Mouse (Mus musculus) heart, embryonic 15.5 days (tissue): ENCODE measurements around the gene Siah1a. TPM values are rescaled to one million over a fixed set of nuclear protein-coding genes. Genes with fewer than 3 reads are reported as not detected.

ENCODE experiments used
- ATAC-seq: fragments of 200-750 bp; cut with Nextera tagmentation; replicated peaks from 2 replicates; pipeline ENCODE4 v1.8.0; 2017; ENCODE audit warnings: low read depth, moderate TSS enrichment; ENCODE audit not compliant: insufficient number of reproducible peaks, insufficient read depth, low FRiP score
- H3K27ac ChIP-seq: fragments of 300-500 bp; sonication (generic); 2 replicates; pipeline ENCODE4 v1.5.1; 2015; ENCODE audit warnings: mild to moderate bottlenecking, inconsistent platforms
- H3K27me3 ChIP-seq: fragments of 300-500 bp; sonication (generic); 2 replicates; pipeline ENCODE4 v1.6.1; 2015; ENCODE audit warnings: inconsistent platforms
- H3K36me3 ChIP-seq: fragments of 300-500 bp; sonication (generic); 2 replicates; pipeline ENCODE4 v1.6.1; 2015; ENCODE audit warnings: mild to moderate bottlenecking, inconsistent platforms
- H3K4me1 ChIP-seq: fragments of 300-500 bp; sonication (generic); replicated peaks from 2 replicates; pipeline ENCODE4 v1.6.1; 2015; ENCODE audit warnings: inconsistent platforms
- H3K4me2 ChIP-seq: fragments of 300-500 bp; sonication (generic); 2 replicates; pipeline ENCODE4 v1.6.1; 2015; ENCODE audit warnings: inconsistent platforms, mild to moderate bottlenecking, moderate library complexity
- H3K4me3 ChIP-seq: fragments of 300-500 bp; sonication (generic); 2 replicates; pipeline ENCODE4 v1.5.1; 2015; ENCODE audit warnings: mild to moderate bottlenecking, inconsistent platforms
- H3K9ac ChIP-seq: fragments of 300-500 bp; sonication (generic); 2 replicates; pipeline ENCODE4 v1.6.1; 2015; ENCODE audit warnings: mild to moderate bottlenecking, inconsistent platforms
- H3K9me3 ChIP-seq: fragments of 300-500 bp; sonication (generic); replicated peaks from 2 replicates; pipeline ENCODE4 v1.6.1; 2016; ENCODE audit warnings: inconsistent platforms
- WGBS: fragments of 180-500 bp; shearing (Covaris S2); methylation state at CpG from one replicate; pipeline ENCODE4 v1.1.7; 2015; ENCODE audit warnings: mixed read lengths; 5-methylcytosine and 5-hydroxymethylcytosine counted together
- polyA plus RNA-seq: library from polyadenylated mRNA; unstranded; fragments of >200 nt; fragmentation: Nextera tagmentation; extraction: Ambion mirVana; gene quantifications from 2 replicates; pipeline ENCODE4 v1.2.1, GENCODE M21; 2015

Siah1a gene
- polyA plus RNA-seq, 1 experiment from 2014 or later: 30.5 TPM

DNA sequence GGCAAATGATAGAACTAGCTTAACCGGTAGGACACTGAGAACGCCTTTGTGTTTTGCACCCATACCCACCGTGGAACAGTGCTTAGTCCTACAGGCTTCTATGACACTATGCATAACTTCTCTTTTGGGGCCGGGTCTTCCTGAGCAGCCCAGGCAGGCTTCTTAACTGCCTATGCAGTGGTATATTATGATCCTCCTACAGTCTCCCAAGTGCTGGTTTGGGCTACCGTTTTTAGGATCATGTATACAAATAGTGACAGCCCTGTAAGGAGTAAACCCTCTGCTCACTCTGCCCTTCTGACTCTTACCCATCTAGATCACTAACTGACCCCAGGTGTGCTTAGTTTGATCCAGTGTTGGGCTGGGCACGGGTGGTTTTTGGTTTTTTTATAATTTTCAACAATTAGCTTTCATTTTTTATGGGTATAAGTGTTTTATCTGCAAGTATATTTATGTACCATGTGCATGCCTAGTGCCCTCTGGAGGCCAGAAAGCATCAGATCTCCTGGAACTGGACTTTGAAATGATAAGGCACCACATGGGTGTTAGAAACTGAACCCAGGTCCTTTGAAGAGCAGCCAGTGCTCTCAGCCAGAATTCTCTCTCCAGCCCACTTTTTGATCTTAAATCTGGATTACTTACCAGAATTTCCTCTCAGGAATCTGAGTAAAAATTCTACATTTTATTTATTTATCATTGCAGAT, 24.8 kb downstream of the Siah1a start:
- Histone ChIP-seq H3K4me3 (no peak overlapping the region), H3K27ac (no peak overlapping the region), H3K27me3 (no peaks in the 10 kb centered on the region), H3K4me2 (no peak overlapping the region), H3K36me3 (peaks cover 21% of the 10 kb centered on the region; the same call in 1 of the 2 replicates), H3K9me3 (no peaks in the 10 kb centered on the region), H3K4me1 (no peaks in the 10 kb centered on the region), H3K9ac (no peak overlapping the region)
- no peak for ATAC-seq
- 90% methylated on average over 6 of the region's 6 CpGs for WGBS

DNA sequence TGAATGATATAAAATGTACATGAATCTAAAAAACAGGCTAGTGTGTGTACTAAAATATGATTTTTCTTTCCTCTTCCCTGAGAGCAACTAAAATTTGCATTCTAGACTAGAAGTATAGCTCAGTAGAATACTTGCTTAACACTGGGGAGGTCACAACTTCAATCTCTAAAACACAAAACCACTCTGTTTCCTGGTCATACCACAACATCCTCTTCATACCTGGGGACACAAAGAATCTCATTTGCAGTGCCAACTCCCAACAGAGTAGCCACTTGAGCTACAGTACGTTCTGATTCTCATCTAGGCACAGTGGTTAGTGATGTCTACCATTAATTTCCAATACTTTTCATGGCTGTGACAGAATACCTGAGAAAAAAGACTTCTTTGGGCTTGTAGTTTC, 26.4 kb downstream of the Siah1a start:
- peaks cover 28% of the 10 kb centered on the region; the same call in 1 of the 2 replicates for H3K36me3 ChIP-seq
- ATAC-seq: no peak
- H3K9ac ChIP-seq: no peak overlapping the region
- H3K27me3 ChIP-seq: no peaks in the 10 kb centered on the region
- H3K9me3 ChIP-seq: no peaks in the 10 kb centered on the region
- no peak overlapping the region for H3K4me3 ChIP-seq
- H3K4me1 ChIP-seq: no peaks in the 10 kb centered on the region
- WGBS: 85% methylated on average over 1 of the region's 1 CpGs
- no peak overlapping the region for H3K4me2 ChIP-seq
- no peak overlapping the region for H3K27ac ChIP-seq

DNA sequence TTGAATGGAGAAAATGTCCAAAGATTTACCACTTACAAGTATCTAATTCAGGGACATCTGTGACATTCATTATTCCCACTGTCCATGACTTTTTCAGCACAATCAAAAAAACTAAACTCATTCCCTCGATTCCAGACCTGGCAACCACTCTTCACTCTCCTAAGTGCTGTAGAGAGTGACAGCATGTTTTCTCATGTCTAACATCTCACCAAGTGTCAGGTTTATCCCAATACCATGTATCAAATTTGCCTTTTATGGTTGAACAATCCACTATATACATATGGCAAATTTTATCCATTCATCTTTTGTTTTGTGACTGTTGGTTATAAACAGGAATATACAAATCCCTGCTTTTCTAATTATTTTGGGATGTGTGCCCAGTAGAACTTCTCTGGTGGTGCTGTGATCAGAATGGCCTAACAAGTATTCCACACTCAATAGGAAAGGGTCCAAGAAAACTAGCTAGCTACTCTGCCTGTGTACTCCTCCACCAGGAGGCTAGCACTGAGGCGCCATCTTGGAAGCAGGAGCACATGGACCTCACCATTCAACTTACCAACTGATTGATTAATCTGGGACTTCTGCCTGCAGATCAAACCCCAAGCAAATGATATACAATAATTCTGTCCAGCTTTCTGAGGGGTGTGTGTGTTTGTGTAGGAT, 27.3 kb downstream of the Siah1a start:
- no peak for ATAC-seq
- H3K27ac ChIP-seq: no peak overlapping the region
- WGBS: 86% methylated on average over 2 of the region's 2 CpGs

DNA sequence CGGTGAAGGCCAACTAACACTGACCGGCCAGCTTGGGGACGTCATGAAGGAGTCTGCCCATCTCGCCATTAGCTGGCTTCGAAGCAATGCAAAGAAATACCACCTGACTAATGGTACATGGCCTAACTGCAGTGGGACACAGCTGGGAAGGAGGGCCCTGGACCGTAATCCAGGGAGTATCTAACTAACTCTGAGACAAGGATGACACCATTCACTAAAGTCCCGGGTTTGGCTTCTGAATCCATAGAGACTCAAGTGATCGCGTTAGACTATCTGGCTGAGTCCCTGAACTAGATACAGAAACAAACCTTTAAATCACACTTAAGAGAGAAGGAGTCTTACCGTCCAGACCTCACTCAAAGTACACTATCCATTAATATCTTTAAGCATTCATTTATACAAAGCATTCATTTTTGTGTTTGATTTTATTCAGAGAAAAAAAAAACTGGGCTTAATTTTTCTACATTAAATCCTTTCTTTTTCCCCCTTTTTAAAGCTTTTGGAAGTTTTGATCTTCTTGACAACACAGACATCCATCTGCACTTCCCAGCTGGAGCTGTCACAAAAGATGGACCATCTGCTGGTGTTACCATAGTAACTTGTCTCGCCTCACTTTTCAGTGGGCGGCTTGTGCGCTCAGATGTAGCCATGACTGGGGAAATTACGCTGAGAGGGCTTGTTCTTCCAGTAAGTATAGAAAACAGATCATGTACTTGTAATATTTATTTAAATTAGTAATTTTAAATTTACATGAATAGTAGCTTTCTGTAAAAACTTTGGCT, 32.1 kb downstream of the Siah1a start:
- Histone ChIP-seq H3K9me3 (no peaks in the 10 kb centered on the region), H3K27ac (no peak overlapping the region), H3K36me3 (peaks cover 30% of the 10 kb centered on the region), H3K9ac (no peak overlapping the region), H3K4me3 (no peak overlapping the region), H3K4me1 (no peaks in the 10 kb centered on the region), H3K4me2 (no peak overlapping the region), H3K27me3 (no peaks in the 10 kb centered on the region)
- 85% methylated on average over 14 of the region's 14 CpGs for WGBS
- ATAC-seq: no peak

More for the DNA sequence above, 27.3 kb downstream of the Siah1a start:
- Histone ChIP-seq H3K4me2 (no peak overlapping the region), H3K4me3 (no peak overlapping the region), H3K9me3 (no peaks in the 10 kb centered on the region), H3K36me3 (peaks cover 30% of the 10 kb centered on the region; the same call in 1 of the 2 replicates), H3K4me1 (no peaks in the 10 kb centered on the region), H3K27me3 (no peaks in the 10 kb centered on the region), H3K9ac (no peak overlapping the region)

DNA sequence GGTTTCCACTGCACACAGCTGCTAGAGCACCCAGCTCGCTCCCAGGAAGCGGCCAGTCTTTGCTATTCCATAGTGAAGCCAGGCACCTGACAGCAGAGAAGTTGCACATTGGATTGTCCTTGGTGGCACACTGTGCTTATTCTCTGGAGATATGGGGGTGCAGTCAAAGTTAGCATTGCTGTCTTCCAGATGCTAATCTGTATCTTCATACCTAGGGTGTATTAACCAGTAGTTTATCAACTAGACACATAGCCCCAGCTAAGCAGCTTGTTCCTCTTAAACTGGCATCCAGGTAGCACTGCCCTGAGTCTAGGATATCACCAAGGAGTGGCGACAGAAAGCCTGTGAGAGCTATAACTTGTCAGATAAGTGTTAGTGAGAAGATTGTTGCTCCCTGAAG, 33.1 kb downstream of the Siah1a start:
- peaks cover 25% of the 10 kb centered on the region for H3K36me3 ChIP-seq
- ATAC-seq: no peak
- no peaks in the 10 kb centered on the region for H3K9me3 ChIP-seq
- H3K4me2 ChIP-seq: no peak overlapping the region
- WGBS: 82% methylated on average over 3 of the region's 3 CpGs
- H3K4me1 ChIP-seq: no peaks in the 10 kb centered on the region
- no peaks in the 10 kb centered on the region for H3K27me3 ChIP-seq
- no peak overlapping the region for H3K9ac ChIP-seq
- no peak overlapping the region for H3K27ac ChIP-seq
- no peak overlapping the region for H3K4me3 ChIP-seq

DNA sequence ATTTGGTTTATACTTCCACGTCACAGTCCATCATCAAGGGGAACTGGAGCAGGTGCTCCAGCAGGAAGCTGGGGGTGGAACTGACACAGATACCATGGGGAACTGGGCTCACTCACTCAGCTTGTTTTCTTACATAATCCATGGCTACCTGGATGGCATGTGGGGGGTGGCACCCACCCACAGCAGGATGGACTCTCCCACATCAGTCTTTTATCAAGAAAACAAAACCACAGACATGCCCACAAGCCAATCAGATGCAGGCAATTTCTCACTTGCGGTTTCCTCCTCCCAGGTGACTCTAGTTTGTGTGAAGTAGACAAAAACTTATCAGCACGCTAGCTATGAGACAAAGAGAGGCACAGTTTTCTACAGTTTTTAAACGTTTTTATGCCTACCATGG, 37.9 kb downstream of the Siah1a start:
- H3K4me2 ChIP-seq: no peak overlapping the region
- ATAC-seq: no peak; the same call in 1 of the 2 replicates
- no peak overlapping the region for H3K4me3 ChIP-seq
- peaks cover 10% of the 10 kb centered on the region; the same call in 1 of the 2 replicates for H3K36me3 ChIP-seq
- H3K9me3 ChIP-seq: no peaks in the 10 kb centered on the region
- no peaks in the 10 kb centered on the region for H3K27me3 ChIP-seq
- no peaks in the 10 kb centered on the region for H3K4me1 ChIP-seq
- no peak overlapping the region for H3K9ac ChIP-seq
- 66% methylated on average over 4 of the region's 4 CpGs for WGBS
- no peak overlapping the region for H3K27ac ChIP-seq

DNA sequence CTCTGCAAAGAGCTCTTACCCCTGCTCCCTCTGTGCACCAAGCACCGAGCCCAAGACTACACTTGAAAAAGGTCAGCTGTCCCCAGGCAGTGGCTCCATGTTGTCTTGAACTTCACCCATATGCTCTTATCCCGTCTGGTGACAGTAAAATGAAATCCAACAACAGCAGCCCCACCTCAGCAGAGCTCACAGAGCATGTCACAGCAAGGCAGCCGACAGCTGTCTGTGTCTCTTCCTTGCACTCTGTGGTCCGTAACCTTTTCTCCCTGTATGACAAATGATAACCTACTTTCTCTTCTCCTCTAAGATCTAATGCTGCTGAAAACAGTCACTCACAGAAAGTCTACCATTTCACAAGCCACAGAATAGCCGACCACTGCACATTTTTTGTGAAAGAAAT, 39.0 kb downstream of the Siah1a start:
- Histone ChIP-seq H3K9ac (no peak overlapping the region), H3K36me3 (peaks cover 10% of the 10 kb centered on the region; the same call in 1 of the 2 replicates), H3K9me3 (no peaks in the 10 kb centered on the region), H3K4me2 (no peak overlapping the region), H3K4me1 (no peaks in the 10 kb centered on the region), H3K27me3 (no peaks in the 10 kb centered on the region), H3K4me3 (no peak overlapping the region), H3K27ac (no peak overlapping the region)
- 70% methylated on average over 5 of the region's 5 CpGs for WGBS
- no peak for ATAC-seq

DNA sequence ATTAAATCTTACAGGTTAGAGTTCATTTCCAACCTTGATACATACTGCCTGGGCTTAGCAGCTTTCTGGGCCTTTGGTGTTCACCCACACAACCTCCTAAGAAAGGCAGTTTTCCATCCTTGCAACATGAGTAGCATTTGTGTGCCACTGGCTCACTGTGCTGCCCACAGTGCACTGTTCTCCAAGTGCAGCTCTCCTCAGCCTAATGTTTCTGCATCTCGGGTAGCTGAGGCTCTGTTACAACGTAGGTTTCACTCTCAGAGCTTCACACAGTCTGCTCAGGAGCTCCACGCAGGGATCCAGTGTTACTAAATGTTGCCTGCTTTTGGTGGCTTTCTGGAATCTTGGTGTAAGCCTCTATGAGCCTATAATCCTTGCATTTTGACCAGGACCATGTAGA, 40.4 kb downstream of the Siah1a start:
- Histone ChIP-seq H3K27ac (no peak overlapping the region), H3K4me1 (no peaks in the 10 kb centered on the region), H3K4me2 (no peak overlapping the region), H3K27me3 (no peaks in the 10 kb centered on the region), H3K4me3 (no peak overlapping the region), H3K9me3 (no peaks in the 10 kb centered on the region), H3K36me3 (peaks cover 5% of the 10 kb centered on the region; the same call in 1 of the 2 replicates), H3K9ac (no peak overlapping the region)
- ATAC-seq: no peak
- 84% methylated on average over 3 of the region's 3 CpGs for whole genome bisulfite sequencing

DNA sequence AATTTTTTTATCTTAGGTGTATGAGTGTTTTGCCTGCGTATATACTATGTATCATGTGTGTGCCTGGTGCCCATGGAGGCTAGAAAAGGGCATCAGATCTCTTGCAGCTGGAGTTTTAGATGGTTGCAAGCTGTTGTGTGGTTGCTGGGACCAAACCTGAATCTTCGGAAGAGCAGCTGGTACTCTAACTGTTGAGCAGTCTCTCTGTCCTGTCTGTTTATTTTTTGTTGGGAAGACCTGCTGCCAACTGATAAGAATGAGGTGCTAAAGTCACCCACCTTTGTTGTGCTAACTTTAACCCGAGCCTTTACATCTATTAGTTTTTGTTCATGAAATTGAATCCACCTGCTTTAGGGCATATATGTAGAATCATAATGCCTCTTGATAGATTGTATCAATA, 43.3 kb downstream of the Siah1a start:
- Histone ChIP-seq H3K27ac (no peak overlapping the region), H3K9me3 (no peaks in the 10 kb centered on the region), H3K27me3 (no peaks in the 10 kb centered on the region), H3K9ac (no peak overlapping the region), H3K4me2 (no peak overlapping the region), H3K4me1 (peaks cover 9% of the 10 kb centered on the region), H3K4me3 (no peak overlapping the region), H3K36me3 (no peaks in the 10 kb centered on the region; the same call in 1 of the 2 replicates)
- ATAC-seq: no peak
- WGBS: 76% methylated on average over 3 of the region's 3 CpGs

DNA sequence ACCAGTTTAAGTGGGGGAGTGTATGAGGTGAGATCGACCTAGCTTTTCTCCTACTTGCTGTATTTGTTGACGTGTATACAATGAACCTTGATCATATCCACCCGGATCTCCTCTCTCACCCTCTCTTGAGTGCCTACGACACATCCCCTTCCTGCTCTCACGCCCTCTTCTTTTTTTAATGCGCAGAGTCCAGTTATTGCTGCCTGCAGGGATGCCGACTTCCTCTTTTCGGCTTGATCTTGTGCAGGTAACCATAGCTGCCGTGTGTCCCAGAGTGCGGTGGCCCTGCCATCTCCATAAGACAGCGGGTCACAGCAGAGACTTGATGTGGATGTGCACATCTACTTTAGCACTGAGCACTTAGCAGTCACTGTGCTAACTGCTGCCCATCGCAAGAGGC, 46.3 kb downstream of the Siah1a start:
- Histone ChIP-seq H3K9ac (no peak overlapping the region), H3K9me3 (no peaks in the 10 kb centered on the region), H3K36me3 (0 out of 2 replicates have a peak, but pooled peaks cover 5% of the 10 kb centered on the region), H3K27ac (no peak overlapping the region), H3K27me3 (no peaks in the 10 kb centered on the region), H3K4me1 (peaks cover 9% of the 10 kb centered on the region), H3K4me3 (no peak overlapping the region), H3K4me2 (no peak overlapping the region)
- 81% methylated on average over 12 of the region's 12 CpGs for WGBS
- no peak for ATAC-seq

DNA sequence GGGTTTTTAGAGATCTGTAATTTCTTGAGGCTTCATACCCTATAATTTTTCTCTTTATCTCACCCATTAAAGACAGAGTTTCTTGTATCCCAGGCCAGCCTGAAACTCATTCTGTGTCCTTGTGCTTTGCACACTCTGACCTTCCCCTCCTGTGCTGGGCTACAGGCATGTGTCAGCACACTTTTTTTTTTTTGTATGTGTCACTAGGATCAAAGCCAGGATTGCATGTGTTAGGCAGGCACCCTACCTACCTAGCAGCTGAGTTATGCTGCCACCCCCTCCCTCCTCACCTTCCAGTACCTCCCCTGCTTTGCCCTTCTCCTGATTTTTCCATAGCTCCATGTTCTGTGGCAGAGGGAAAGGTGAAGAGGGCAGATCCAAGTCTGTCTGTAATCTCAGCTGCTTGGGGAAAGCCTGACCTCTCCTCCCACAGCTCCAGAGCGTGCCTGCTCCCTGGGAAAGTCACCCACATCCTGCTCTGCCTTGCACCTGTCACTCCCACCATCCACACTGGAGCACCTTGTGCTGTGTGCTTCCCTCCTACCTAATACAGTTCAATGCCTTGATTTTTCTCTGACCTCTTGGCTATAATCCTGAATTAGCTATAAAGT, 46.8 kb downstream of the Siah1a start:
- H3K4me3 ChIP-seq: no peak overlapping the region
- H3K4me1 ChIP-seq: peaks cover 9% of the 10 kb centered on the region
- no peak; the same call in 1 of the 2 replicates for ATAC-seq
- H3K27ac ChIP-seq: peak overlapping the region; percentile 10; the same call in 1 of the 2 replicates
- no peaks in the 10 kb centered on the region for H3K9me3 ChIP-seq
- H3K9ac ChIP-seq: no peak overlapping the region
- H3K36me3 ChIP-seq: 0 out of 2 replicates have a peak, but pooled peaks cover 5% of the 10 kb centered on the region
- no peaks in the 10 kb centered on the region for H3K27me3 ChIP-seq
- 44% methylated on average over 1 of the region's 1 CpGs for WGBS
- no peak overlapping the region for H3K4me2 ChIP-seq
